Mouse (Mus musculus) liver, embryonic 11.5 days (tissue): ENCODE results near the gene Cybrd1. TPM values are rescaled to one million over a fixed set of nuclear protein-coding genes. Genes with fewer than 3 reads are reported as not detected.

Source experiments
- ATAC-seq: fragments of 200-750 bp; cut with Nextera tagmentation; replicated peaks from 2 replicates; pipeline ENCODE4 v1.8.0; 2017; ENCODE audit warnings: moderate number of reproducible peaks, mild to moderate bottlenecking, moderate TSS enrichment, moderate library complexity; ENCODE audit not compliant: low FRiP score
- DNase-seq: peaks from one replicate; pipeline ENCODE4 v3.0.0-alpha.2; 2017; ENCODE audit warnings: low spot score
- H3K27ac ChIP-seq: fragments of 300-500 bp; sonication (generic); 2 replicates; pipeline ENCODE4 v1.5.1; 2014; ENCODE audit warnings: mild to moderate bottlenecking, low read depth, low read length, control low read depth
- H3K27me3 ChIP-seq: fragments of 300-500 bp; sonication (generic); replicated peaks from 2 replicates; pipeline ENCODE4 v1.6.1; 2014; ENCODE audit warnings: low read length, mixed read lengths; ENCODE audit not compliant: control insufficient read depth, insufficient read depth
- H3K36me3 ChIP-seq: fragments of 300-500 bp; sonication (generic); 2 replicates; pipeline ENCODE4 v1.6.1; 2014; ENCODE audit warnings: mild to moderate bottlenecking, low read length, moderate library complexity, mixed read lengths; ENCODE audit not compliant: control insufficient read depth, insufficient read depth
- H3K4me1 ChIP-seq: fragments of 300-500 bp; sonication (generic); replicated peaks from 2 replicates; pipeline ENCODE4 v1.6.1; 2014; ENCODE audit warnings: low read length, mixed read lengths; ENCODE audit not compliant: control insufficient read depth, insufficient read depth
- H3K4me2 ChIP-seq: fragments of 300-500 bp; sonication (generic); 2 replicates; pipeline ENCODE4 v1.6.1; 2014; ENCODE audit warnings: mild to moderate bottlenecking, control low read depth, moderate library complexity
- H3K4me3 ChIP-seq: fragments of 300-500 bp; sonication (generic); 2 replicates; pipeline ENCODE4 v1.5.1; 2014; ENCODE audit warnings: low read depth, low read length, control low read depth
- H3K9ac ChIP-seq: fragments of 300-500 bp; sonication (generic); 2 replicates; pipeline ENCODE4 v1.6.1; 2014; ENCODE audit warnings: low read depth, low read length, control low read depth
- H3K9me3 ChIP-seq: fragments of 300-500 bp; sonication (generic); 2 replicates; pipeline ENCODE4 v1.6.1; 2016; ENCODE audit warnings: low read length, inconsistent platforms, mixed read lengths; ENCODE audit not compliant: control insufficient read depth
- WGBS: fragments of 180-500 bp; shearing (Covaris S2); extraction: QIAGEN DNeasy Blood & Tissue Kit; methylation state at CpG from one replicate; pipeline ENCODE4 v1.1.7; 2014; 5-methylcytosine and 5-hydroxymethylcytosine counted together
- polyA plus RNA-seq: library from polyadenylated mRNA; unstranded; fragments of >200 nt; fragmentation: Nextera tagmentation; extraction: Ambion mirVana; gene quantifications from 2 replicates; pipeline ENCODE4 v1.2.1, GENCODE M21; 2014

Cybrd1 gene
- 0.84 and 0.91 TPM in 2 replicates for polyA plus RNA-seq

- ATAC-seq, result no peak
Observed at GRCm38 (mm10) chr2:71117797-71118708, at the start of gene Cybrd1. Cybrd1 (plus strand) TSS chr2:71117923.

DNA sequence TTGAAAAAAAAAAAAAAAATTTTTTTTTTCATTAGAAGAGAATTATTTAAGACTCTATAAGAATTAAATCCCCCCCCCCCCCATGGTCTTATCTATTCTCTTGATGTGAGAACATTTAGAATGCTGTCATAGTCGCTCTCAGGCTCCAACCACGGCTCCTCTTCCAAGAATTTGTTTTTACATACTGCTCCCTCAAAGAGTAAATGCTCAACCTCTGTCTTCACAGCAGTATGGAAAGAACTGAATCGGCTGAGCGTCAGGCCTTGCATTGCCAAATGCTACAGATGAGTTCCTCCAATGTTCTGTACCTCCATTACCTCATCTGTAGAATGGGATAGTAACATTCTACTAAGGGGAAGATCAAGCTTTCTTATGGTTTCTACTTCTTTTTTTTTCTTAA is 46.1 kb upstream of the Cybrd1 start:
- no peak overlapping the region for H3K4me2 ChIP-seq
- no peak overlapping the region for H3K4me3 ChIP-seq
- no peak overlapping the region for H3K9ac ChIP-seq
- H3K4me1 ChIP-seq, result peaks cover 7% of the 10 kb centered on the region
- H3K36me3 ChIP-seq, result no peaks in the 10 kb centered on the region
- DNase-seq (no peak), ATAC-seq (no peak)
- H3K27ac ChIP-seq, result no peak overlapping the region
- no peaks in the 10 kb centered on the region for H3K27me3 ChIP-seq
- 91% methylated on average over 4 of the region's 4 CpGs for WGBS
- no peaks in the 10 kb centered on the region for H3K9me3 ChIP-seq

More at GRCm38 (mm10) chr2:71117797-71118708, at the start of gene Cybrd1:
- Histone ChIP-seq H3K27me3 (peaks cover 33% of the 10 kb centered on the region), H3K36me3 (no peaks in the 10 kb centered on the region), H3K27ac (no peak within 1 kb of the TSS), H3K9me3 (no peaks in the 10 kb centered on the region), H3K9ac (peak within 1 kb of the TSS; percentile 65), H3K4me1 (peaks cover 8% of the 10 kb centered on the region; the same call in 1 of the 2 replicates), H3K4me3 (peak within 1 kb of the TSS; percentile 56), H3K4me2 (peak within 1 kb of the TSS; percentile 89)
- WGBS, result 2% methylated on average over 60 of the region's 60 CpGs
- DNase-seq, result peak; percentile 56

- Histone ChIP-seq H3K9me3 (no peaks in the 10 kb centered on the region), H3K27me3 (no peaks in the 10 kb centered on the region), H3K9ac (no peak overlapping the region), H3K4me3 (no peak overlapping the region), H3K27ac (no peak overlapping the region), H3K4me2 (no peak overlapping the region), H3K36me3 (no peaks in the 10 kb centered on the region), H3K4me1 (peaks cover 7% of the 10 kb centered on the region)
- 72% methylated on average over 3 of the region's 3 CpGs for WGBS
- no peak for DNase-seq
- ATAC-seq, result no peak
Observed at GRCm38 (mm10) chr2:71073330-71073729, 44.4 kb upstream of the Cybrd1 start.

DNA sequence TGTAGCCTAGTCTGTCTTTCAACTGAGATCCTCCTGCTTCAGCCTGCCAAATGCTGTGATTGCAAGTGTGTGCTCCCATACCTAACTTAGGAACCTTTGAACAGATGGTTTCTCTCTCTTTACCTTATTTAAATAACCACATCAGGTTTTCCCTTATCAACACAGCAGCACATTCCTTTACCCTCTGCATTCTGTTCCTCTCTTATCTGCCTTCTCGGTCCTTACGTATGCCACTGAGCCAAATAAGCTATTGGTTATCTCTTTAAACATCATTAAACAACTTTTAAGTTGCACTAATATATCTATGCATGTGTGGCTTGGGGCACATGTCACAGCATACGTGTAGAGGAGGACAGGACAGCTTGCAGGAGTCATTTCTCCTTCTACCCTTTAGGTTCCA is 43.9 kb upstream of the Cybrd1 start:
- H3K27ac ChIP-seq, result no peak overlapping the region

DNA sequence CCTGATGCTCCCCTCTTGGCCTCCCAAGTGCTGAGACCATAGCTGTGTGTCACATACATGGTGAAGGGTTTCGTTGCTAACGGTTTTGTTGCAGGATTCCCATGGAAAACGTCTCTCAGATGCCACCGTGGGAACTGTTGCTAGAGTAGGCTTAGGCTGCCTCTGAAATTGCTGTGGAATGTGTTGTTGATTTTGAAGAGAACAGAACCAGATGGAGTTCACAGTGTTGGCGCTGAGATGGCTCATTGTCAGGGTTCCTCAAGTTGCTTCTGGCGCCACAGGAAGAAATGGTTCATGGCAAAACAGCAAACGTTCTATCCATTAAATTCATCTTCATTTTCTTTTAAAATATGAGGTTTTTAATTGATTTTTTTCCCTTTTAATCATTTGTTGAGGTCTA is 35.3 kb upstream of the Cybrd1 start:
- H3K4me3 ChIP-seq, result no peak overlapping the region
- 91% methylated on average over 7 of the region's 7 CpGs for WGBS
- H3K4me2 ChIP-seq, result no peak overlapping the region
- no peaks in the 10 kb centered on the region; the same call in 1 of the 2 replicates for H3K36me3 ChIP-seq
- H3K27ac ChIP-seq, result no peak overlapping the region
- no peaks in the 10 kb centered on the region for H3K4me1 ChIP-seq
- DNase-seq, result no peak
- no peak overlapping the region for H3K9ac ChIP-seq
- ATAC-seq, result no peak
- H3K9me3 ChIP-seq, result no peaks in the 10 kb centered on the region
- H3K27me3 ChIP-seq, result no peaks in the 10 kb centered on the region

More for the DNA sequence above, 43.9 kb upstream of the Cybrd1 start:
- Histone ChIP-seq H3K36me3 (no peaks in the 10 kb centered on the region), H3K4me1 (peaks cover 7% of the 10 kb centered on the region), H3K4me2 (no peak overlapping the region), H3K9ac (no peak overlapping the region), H3K9me3 (no peaks in the 10 kb centered on the region), H3K4me3 (no peak overlapping the region), H3K27me3 (no peaks in the 10 kb centered on the region)
- WGBS, result 43% methylated on average over 3 of the region's 3 CpGs
- DNase-seq (no peak), ATAC-seq (peak; percentile 86)

DNA sequence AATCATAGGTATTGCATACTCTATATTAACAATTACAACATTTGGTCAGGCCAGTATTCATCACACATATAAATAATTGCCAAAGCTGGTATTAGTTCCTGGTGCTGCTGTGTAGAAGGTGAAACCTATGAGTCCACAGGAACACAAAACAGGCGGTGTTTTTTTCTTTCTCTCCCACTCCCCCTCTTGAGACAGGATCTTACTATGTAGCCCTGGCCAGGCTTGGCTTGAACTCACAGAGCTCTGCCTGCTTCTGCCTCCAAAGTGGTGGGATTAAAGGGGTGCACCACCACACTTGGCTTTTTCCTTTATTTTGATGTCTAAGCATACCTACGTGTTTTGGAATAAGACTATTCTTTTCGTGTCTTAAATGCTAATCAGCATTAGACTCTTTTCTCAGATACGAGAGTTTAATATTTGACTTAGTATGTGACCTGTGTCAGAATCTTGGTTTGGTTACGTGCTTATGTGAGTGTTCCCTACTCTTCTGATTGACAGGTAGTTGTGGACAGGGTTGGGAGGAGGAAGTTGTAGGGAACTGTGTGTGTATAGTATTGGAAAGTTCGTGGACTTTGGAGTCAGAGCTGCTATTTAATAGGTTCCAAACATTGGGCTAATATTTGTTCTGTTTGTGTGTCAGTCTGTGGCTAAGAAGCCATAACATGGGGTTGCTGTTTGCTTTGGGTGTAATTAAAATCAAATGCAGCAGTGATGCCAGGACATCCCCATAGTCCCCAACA is 34.1 kb upstream of the Cybrd1 start:
- DNase-seq, result no peak

DNA sequence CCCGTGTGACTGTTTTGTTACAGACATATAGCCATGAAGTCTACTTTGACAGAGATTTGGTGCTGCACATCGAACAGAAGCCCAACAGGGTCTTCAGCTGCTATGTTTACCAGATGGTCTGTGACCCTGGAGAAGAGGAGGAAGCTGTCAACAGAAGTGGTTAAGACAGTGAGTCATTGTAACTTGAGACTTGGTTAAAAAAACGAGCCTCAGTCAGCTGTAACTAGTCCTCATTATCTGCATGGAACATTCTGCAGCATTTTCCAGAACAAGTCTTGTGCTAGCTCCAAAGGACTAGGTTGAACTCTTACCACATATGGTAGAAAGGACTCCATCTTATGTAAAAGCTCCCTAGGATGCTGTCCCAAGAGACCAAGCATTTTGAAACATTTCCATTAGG is 28.0 kb upstream of the Cybrd1 start:
- DNase-seq, result no peak

More for the DNA sequence above, 34.1 kb upstream of the Cybrd1 start:
- Histone ChIP-seq H3K4me2 (no peak overlapping the region), H3K27ac (no peak overlapping the region), H3K36me3 (no peaks in the 10 kb centered on the region; the same call in 1 of the 2 replicates), H3K9me3 (no peaks in the 10 kb centered on the region), H3K4me3 (no peak overlapping the region), H3K27me3 (no peaks in the 10 kb centered on the region), H3K9ac (no peak overlapping the region), H3K4me1 (no peaks in the 10 kb centered on the region)
- 0 out of 2 replicates have a peak, but pooled peaks have one; percentile 51 for ATAC-seq
- WGBS, result 83% methylated on average over 6 of the region's 6 CpGs

DNA sequence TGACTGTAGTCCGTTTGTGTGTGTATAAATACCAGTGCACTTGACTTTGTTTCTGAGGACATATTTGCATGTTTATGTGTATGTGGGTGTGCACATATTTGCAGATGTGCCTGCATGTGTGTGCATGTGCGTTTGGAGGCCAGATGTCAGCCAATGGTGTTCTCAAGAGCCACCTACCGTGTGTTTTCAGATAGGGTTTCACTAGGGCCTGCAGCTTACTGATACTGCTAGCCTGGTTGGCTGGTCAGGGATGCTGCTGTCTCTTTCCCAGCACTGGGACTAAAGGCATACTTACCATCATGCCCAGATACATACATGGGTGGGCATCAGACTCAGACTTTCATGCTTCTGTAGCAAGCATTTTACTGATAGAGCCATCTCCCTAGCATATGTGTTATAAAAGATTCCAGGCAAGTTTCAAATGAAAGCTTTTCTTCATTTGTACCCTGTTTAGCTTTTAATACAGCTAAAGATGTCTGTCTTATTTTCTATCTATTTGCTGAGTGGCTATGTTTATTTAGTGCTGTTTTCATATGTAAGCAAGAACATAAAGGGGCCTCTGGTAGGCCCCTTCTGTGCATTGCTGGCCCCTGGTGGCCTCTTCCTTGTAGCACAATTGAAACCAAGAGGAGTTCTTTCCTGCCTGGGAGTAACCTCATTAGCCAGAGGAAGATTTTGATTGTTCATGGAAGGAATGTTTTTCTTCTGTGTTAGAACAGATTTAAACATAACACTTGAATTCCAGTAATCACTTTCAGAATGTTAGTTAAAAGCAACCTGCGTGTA is 26.9 kb upstream of the Cybrd1 start:
- DNase-seq (no peak), ATAC-seq (peak; percentile 94)
- 75% methylated on average over 4 of the region's 4 CpGs for WGBS
- peaks cover 14% of the 10 kb centered on the region; the same call in 1 of the 2 replicates for H3K36me3 ChIP-seq
- no peaks in the 10 kb centered on the region for H3K9me3 ChIP-seq
- H3K27me3 ChIP-seq, result no peaks in the 10 kb centered on the region
- no peak overlapping the region for H3K27ac ChIP-seq
- H3K4me3 ChIP-seq, result no peak overlapping the region
- H3K9ac ChIP-seq, result no peak overlapping the region
- H3K4me2 ChIP-seq, result no peak overlapping the region
- no peaks in the 10 kb centered on the region for H3K4me1 ChIP-seq

More for the DNA sequence above, 28.0 kb upstream of the Cybrd1 start:
- H3K27ac ChIP-seq, result no peak overlapping the region
- H3K9ac ChIP-seq, result no peak overlapping the region
- no peak overlapping the region for H3K4me2 ChIP-seq
- H3K9me3 ChIP-seq, result no peaks in the 10 kb centered on the region
- H3K4me3 ChIP-seq, result no peak overlapping the region
- no peaks in the 10 kb centered on the region for H3K4me1 ChIP-seq
- H3K27me3 ChIP-seq, result no peaks in the 10 kb centered on the region
- peaks cover 14% of the 10 kb centered on the region; the same call in 1 of the 2 replicates for H3K36me3 ChIP-seq
- WGBS, result 70% methylated on average over 3 of the region's 3 CpGs
- no peak for ATAC-seq
